Mouse (Mus musculus) forelimb bud, embryonic 11.5 days (tissue): ENCODE measurements at regions not wholly inside any gene's neighbourhood (a gene's known extent, or its start where the extent isn't known, plus 50 kb on each side); places are given as distances from the start of the nearest gene placed in this dataset.

Experiments used
- DNase-seq: peaks from one replicate; pipeline ENCODE4 v3.0.0-alpha.2; 2012; ENCODE audit warnings: low read depth, low spot score

DNA sequence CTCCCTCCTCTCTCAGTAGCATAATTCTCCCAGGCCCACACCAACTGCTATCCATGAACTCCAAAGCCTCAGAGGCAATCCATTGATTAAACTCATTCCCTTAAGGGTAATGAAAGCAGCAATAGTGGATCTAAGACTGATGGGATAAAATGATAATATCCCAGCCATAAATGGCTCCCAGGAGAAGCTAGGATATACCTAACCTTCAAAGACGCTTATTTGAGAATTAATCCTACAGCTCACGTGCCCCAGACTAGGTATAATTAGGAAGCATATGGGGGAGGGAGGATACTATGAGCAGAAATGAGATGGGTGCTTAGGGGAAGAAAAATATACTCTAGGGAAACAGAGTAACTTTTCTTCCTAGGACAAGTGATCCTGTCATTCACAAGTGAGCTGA is 52.8 kb upstream of the Rnf32 start:
- DNase-seq: no peak

DNA sequence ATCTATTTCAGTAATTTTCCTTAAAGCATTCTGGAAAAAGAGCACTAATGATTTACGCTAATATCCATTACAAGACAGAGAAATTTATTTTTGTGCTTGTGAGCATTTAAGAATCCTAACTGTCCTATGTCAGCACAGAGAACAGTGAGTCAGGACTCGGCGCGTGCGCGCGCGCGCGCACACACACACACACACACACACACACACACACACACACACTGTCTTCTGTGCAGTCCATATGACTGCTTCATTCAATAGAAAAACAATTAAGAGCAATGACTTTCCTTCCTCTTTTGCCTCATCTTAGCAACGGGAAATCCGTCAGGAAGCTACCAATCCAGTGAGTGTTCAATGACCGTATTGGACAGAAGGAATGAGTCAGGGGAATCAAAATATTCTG is 53.3 kb upstream of the Rnf32 start:
- DNase-seq: no peak

DNA sequence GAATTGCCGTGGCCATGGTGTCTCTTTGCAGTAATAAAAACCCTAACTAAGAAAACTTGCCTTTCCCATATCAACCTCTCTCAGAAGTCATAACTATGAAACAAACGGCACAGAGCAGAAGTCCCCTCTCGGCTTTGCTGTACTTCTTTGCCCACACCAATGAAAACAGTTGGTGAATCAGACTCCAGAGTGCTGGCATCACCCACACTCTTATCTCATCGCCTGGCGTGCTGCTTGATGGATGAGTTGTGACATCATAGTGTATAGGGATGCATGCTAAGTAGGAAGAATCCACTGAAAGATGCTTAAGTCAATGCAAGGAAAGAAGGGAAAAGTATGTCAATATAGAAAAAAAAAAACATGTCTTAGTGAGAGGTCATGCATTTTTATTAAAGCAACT is 58.3 kb upstream of the Rnf32 start:
- DNase-seq: no peak

DNA sequence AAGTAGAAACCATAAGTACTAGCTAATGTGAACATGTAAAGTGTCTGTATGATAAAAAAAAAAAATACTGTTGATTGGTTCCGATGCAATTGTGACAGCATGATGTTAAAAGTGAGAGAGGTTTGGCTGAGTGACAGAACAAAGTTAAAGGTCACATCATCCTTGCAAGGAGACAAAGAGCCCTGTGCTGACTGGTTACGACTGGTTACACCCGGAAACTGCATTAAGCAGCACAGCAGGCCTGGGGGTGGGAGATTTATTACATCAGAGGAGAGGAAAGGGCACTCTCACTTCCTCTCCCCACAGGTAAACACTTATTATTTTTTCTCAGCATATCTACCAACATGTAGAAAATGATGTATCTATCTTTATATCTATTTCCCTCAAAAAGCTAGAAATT is 63.5 kb upstream of the Rnf32 start:
- DNase-seq: peak; percentile 29

DNA sequence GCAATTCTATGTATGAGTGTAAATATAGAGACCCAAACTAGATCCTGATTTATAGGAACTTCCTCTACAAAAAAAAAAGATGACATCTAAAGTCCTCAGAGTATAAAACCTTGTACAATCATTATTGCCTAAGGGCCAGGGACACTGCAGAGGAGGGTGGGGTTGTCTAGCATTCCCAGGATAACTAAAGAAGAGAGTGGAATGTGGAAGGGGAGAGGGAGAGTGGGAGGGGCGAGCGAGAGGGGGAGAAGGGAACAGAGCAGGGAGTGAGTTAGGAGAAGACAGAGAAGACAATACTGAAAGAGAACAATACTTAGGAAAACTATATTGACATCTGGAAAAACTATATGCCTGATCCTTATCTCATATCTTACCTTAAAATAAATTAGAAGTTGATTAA is 64.0 kb upstream of the Rnf32 start:
- DNase-seq: no peak

DNA sequence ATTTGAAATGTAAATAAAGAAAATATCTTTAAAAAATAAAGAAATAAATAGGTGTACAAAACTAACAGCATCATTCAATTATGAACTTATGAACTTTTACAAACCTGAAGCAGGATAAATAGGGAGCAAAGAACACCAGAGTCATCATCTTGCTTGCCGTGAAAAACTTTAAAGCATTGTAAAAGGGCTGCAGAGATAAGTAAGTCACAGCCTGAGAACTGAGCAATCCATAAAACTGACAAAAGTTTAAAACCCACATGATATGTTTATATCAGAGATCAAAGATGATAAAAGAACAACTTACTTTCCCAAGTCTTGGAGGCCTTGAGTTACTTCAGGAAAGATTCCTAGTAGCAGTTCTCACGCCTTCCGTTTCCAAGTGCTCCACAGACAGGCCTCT is 66.1 kb upstream of the Rnf32 start:
- no peak for DNase-seq

DNA sequence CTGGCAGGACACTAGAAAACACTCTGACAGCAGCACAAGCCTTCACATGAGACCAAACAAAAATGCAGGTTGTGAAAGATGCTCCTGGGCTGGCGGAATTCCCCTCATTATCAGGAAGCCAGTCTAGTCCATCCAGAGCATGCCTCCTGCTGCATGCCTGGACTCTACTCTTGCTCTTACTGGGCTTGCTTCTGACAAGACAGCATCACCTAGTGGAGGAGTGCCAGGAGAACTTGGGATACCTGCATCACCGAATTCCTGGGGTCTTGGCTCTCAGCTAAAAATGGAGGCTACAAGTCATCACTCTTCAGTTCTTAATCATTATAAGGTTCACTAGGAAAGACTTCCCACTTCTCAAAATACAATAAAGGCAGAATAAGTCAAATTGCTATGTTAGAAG is 78.8 kb upstream of the Rnf32 start:
- DNase-seq: no peak

DNA sequence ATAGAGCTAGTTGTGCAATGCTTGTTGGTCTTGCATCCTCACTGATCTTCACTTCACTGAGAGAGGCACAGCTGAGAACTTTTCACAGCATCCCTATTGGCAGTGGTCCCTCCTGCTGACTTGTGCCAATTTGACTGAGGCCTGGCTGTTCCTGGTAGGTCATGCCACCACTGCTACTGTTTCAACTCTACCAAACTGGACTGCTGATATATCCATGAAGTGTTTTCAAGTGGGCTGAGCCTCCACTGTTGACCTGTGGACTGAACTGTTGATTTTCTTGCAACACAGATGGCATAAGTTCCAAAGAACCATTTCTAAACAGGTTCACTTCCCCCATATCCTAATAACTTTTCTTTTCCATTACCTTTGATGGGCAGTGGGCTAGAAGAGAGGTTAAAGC is 83.3 kb upstream of the Rnf32 start:
- DNase-seq: no peak

DNA sequence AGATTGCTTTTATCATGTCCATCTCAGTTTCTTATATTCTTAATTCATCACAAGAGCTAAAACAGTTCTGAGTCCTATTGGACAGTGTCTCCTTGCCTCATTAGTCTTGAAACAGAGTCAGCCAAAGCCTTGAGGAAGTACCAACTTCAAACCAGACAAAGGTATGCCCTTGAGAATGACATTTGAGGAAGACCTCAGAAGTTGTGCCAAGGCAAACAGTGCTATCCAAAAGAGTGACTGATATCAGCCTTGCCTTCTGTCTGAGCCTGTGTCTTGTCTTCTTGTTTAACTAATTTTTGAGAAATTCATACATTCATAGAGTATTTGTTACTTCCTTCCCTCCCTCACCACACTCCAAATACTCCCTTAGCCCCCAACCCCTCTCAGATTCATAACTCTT is 88.5 kb upstream of the Rnf32 start:
- no peak for DNase-seq

DNA sequence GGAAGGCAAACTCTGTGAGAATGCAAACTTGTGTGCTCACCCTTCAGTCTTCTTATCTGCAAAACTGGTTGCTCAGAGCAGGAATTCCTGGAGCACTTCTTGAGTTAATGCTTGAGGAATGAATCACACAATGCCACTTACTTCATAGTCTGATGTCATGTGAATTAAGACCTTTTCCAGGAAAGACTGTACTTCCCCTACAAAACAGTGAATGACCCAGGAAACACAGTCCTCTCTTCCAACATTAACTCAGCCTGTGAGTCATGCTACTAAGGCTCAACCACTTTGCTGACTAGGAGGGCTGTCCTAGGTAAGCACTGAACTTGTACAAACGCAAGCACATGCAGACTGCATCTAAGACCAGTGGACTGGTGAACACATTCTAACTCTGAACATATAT is 112.5 kb upstream of the Rnf32 start:
- DNase-seq: no peak

DNA sequence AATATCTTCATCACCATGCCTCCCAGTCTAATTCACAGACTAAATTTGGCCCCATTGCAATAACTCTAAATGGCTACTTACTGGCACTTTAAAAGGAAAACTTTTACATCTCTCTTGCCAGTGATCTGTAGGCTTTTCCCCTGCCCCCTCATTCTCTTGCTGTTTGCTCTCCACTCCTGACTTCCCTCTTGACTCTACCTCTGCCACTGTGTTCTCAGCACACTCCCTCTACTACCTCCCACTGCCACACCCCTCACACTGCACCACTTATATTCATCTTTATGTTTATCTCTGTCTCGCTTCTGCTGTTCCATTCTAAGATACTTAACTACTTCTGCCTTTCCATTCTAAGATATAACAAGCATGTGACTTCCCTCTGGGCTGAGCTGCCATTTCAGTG is 141.4 kb upstream of the Rnf32 start:
- no peak for DNase-seq

DNA sequence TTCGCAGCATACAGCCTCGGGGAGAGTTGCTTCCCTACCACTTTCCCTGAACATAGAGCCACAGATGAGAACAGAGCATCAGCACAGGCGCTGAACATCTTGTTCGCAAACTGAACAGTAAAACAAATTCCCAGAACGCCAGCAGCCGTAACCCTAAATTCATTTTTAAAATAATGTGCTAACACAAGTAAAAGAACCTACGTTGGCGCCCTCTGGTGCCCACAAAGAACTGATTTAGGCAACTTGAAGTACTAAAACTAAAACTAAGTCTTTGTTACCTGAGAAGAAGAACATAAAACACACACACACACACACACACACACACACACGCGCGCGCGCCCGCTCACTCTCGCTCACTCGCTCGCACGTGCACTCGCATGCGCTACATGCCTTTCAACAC is 159.2 kb upstream of the Rnf32 start:
- DNase-seq: no peak

DNA sequence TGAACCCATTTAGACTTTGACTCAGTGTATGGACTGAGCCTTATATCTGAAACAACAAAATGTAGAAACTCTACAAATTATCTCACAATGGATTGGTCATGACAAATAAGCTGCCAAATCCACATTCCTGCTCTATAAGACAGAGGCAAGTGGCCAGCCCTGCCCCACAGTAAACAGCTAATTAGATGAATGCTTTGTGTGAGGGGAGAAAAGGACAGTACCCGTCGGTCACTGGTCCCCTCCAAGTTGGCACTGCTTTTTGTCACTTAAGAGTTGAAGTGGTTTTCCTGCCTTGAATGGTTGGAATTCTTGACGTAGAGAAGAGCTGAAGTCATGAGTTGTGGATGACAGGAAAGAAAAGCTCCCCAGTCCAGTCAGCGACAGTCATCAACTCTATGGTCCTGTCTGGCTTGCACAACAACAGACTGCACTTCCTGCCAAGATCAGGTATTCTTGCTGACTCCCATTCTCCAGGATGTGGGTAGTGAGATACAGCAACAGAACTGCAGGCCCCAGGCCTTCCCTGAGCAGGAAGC is 162.3 kb upstream of the Rnf32 start:
- no peak for DNase-seq

DNA sequence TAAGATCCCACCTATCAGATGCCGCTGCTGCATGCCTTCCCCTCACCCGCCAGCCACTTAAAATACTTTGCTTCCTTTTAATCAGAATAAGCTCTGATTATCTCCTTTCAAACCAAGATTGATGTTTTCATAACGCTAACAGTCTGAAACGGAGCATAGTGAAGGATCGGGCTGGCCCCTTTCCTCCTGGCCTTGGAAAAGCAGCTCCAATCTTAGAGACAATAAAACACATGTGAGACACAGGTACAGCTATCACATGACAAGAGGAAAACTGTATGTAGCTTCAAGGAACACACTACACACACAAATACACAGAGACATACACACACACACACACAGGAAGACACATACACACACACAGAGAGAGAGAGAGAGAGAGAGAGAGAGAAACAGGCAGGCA is 165.3 kb upstream of the Rnf32 start:
- DNase-seq: no peak

DNA sequence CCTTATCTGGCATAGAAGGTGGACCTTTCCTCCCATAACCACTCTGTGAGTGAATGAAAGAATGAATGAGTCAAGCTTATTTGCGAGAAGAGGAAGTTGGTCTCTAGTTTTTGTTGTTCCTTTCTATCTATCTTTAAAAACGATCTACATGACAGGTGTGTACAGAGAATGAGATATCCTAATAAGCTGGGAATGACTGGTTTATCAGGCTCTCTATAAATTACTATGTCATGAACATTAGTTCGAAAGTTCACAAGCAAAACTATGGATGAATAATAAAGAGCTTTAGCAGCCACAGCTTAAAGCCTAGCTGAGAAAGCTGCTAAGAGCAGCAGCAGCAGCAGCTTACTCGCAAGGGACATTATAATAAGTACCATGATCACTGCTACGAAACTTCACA is 165.8 kb upstream of the Rnf32 start:
- DNase-seq: no peak

DNA sequence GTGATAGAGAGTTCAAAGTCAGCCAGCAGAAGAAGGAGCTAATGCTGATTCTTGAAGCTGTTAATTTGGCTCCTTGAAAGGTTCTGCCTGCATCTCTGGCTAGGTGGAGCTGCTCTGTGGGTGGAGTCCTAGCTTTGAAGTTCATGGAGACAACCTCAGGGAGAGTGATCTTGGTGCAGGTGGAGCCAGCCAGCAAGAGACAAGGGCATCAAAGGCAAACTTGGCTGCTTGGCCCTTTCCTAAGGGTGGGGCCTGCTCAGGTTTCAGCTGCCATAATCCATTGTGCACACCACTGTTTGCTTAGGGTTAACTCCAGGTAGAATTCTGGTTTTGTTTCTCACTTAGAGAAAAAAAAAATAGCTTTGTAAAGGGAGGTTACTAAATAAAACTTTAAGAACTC is 170.7 kb upstream of the Rnf32 start:
- no peak for DNase-seq

DNA sequence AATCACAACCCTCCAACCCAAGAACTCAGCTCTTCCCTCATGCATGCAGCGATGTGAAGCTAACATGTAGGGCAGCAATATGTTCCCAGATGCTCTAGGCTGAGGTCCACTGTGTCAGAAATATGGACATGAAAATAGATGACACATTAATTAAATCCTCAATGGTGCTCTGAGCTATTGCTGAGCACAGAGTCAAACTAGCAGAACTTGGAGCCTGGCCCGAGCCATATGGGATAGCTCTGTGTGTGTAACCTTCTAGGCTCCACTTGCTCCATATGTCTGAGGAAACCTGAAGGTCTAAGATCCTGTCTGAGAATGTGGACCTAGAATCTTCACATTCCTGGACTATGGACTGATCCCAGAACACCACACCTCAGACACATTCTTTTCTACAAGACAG is 203.0 kb upstream of the Rnf32 start:
- no peak for DNase-seq

DNA sequence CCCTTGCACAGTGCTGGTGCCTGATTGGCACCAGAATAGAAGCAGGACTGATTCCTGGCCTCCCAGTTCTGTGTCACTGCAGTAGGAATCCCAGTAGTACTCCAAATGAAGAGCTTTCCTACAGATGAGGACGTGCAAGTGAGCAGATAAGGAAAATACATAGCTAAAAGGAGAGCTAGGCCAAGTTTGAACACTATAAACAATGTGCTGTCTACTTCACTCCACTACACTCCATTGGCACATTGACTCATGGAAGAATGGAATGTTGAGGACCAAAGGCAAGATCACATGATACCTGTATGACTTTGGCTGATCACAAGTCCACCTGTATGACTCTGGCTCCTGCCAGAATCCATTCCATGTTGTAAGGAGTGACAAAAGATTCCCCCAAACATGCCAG is 215.9 kb upstream of the Rnf32 start:
- no peak for DNase-seq

DNA sequence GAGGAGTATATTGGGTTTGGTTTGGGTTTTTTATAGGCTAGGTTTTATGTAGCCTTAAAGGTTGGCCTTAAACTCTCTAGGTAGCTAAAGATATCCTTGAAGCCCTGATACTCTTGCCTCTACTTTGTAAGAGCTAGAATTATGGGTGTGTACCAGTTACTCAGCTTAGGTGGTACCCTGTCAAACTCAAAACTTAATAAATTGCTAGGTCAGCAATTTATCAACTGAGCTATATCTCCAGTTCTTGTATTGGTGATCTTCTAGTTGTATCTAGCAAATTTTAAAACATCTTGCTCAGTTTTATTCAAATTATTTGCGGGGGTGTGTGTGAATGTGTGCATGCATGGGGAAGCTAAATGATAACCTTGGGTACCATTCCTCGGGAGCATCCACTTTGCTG is 225.4 kb upstream of the Rnf32 start:
- DNase-seq: no peak

DNA sequence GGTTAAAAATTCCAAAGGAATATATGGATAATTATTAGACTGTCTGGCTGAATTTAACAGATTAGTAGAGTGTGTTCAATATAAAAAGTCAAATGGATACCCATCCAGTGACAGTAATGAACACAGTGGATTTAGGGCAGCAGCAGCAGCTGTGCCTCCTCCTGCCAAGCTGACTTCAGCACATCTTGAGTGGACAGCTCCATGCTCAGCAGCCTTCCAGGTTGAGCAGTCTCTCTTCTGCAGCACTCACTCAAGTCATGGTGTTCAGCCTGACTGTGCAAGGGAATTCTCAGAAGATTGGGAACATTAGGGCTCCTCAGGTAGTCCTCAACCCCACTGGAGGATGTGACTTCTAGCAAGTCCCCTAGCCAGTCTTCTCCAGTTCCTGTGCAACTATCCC is 240.8 kb upstream of the Rnf32 start:
- peak; percentile 61 for DNase-seq

DNA sequence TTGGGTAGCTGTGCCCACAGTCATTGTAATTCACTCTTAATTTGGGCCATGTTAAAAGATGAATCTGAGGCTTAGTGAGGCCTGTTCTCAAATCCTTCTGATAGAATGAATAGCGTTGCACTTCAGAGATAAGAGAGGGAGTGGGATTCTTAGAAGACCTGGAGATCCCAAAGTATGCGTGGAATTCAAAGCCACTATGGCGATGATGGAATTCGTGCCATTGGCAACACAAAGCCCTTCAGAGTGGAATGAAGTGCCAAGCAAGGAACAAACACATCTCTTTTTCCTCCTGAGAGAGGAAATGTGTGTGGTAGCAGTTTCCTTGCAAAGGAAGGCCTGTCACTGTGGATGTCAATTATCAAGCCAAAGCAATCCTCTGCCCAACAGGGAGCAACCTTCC is 248.3 kb upstream of the Rnf32 start:
- DNase-seq: no peak

DNA sequence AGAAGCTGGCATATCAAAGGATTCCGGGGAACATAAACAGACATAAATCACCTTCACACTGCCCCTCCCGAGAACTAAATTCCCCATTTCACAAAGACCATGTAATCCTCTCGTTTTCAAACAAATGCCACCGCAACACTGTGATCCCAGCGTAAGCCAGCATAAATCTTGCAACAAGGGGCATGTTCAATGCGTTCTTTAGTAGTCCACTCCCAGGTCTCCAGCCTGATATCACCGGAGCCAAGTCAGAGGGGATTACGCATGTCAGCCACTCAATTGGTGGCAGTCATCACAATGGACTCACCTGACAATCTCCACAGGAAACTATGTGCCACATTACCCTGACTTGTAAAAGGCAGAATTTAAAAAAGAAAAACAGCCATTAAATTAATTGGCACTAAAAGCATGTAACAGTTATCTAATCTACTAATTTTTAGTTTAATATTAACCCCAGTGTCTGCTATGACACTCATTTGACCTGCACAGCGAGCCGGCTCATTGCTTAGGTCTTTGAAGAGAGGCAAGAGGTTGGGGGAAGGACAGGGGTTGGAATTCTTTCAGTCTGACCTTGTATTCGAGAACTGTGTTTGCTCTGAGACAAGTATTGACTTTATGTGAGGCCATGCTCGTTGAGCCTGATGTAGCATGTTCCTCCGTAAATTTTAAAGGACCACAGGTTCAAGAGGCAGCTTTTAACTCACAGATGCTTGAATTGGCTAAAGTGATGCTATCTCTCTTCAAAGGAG is 252.0 kb upstream of the Rnf32 start:
- no peak for DNase-seq

DNA sequence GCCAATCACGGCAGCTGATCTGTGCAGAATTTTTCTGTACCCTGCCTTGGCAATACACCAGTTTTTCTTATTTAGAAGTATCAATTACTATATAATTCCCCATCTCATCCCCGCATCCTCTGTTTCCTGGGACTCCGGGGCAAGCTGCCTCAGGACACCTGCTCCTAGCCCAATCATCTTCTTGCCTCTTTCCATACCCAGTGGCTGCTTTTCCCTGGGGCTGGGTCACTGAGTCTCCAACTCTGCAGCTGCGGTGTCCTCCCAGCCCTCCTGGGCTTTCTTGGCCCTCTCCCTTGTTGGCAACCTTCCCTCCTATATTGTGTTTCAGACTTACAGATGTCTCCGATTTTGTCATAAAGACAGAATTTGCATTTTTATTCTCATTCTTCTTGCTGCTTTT is 254.8 kb upstream of the Rnf32 start:
- no peak for DNase-seq
